Mouse (Mus musculus) thymus, adult 2 months (tissue): Measurements from ENCODE around the gene Lrrc61.

ENCODE experiments used
- CTCF ChIP-seq: fragments of 200-500 bp; IDR thresholded peaks from 2 replicates; pipeline ENCODE4 v1.5.1; 2012; ENCODE audit warnings: mild to moderate bottlenecking, control low read depth, low read length, moderate library complexity, borderline replicate concordance; ENCODE audit not compliant: control insufficient read depth, poor library complexity, insufficient read depth; ENCODE audit errors: extremely low read depth
- POLR2A ChIP-seq: fragments of 200-500 bp; IDR thresholded peaks from 2 replicates; pipeline ENCODE4 v1.6.1; 2012; ENCODE audit warnings: mild to moderate bottlenecking, low read length, control low read depth, moderate library complexity; ENCODE audit not compliant: control insufficient read depth, poor library complexity, insufficient read depth; ENCODE audit errors: extremely low read depth

DNA sequence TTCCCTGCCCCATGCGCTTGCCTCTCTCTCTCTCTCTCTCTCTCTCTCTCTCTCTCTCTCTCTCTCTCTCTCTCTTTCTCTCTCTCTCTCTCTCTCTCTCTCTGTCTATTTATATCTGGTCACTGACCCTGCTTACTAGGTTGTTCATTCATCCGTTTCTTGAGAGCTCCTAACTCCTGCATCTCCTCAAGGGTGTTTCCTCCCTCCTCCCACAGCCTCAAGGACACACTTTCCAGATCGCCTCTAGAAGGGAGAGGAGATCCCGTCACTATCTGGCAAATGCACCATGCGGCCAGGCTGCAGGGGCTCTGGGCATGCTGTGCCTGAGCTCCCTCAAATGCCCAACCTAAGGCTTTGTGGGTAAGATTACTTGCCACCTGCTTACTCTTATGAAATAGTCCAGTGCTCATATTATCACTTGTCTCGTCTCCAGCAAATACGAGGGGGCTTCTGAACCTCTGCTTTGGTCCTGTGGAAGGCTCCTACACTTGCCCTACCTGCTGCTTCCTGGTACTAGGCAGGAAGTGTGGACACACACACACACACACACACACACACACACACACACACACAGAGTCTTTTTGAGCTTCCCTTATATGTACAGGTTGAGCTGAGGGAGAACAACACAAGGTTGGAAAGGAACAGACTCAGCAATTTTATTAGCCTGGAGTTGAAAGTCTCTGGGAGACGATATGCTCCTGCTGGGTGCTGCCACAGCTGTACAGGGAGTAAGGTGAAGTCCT, 14.6 kb downstream of the Lrrc61 start:
- no peak for TF ChIP-seq POLR2A
- TF ChIP-seq CTCF = no peak
